Mouse (Mus musculus) cerebellum, adult 18-20 months (tissue): ENCODE results near the gene Rab7b.

ENCODE experiments used
- DNase-seq, 2 experiments: peaks; one replicate each; pipeline ENCODE4 v3.0.0; 2021

Gene Rab7b

DNA sequence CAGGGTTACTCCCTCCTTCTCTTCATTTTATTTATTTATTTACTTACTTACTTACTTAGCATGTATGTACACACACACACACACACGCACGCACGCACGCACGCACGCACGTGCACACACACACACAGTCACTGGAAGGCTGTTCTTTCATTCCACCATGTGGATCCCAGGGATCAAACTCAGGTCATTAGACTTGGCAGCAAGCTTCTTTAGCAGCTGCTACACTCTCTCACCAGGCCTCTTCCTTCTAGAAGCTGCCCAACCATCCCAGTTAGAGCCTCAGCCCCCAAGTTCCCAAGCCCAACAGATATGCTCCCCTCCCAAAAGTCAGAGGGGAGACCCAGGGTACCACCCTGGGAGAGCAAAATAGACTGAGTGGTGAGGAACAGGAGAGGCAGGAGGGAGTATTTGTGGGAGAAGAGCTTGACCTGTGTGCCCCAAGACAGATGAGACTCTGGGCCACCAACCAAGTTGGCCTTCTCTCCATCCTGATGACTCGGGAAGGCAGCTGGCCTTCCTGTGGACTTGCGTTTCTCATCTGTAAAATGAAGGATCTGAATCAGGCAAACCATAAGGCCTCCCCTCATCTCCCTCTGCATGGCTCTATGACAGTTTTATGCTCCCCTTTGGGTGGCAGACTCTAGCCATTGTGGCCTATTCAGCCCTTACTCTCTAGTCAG lies 51.1 kb downstream of the Rab7b start:
- no peak for DNase-seq

DNA sequence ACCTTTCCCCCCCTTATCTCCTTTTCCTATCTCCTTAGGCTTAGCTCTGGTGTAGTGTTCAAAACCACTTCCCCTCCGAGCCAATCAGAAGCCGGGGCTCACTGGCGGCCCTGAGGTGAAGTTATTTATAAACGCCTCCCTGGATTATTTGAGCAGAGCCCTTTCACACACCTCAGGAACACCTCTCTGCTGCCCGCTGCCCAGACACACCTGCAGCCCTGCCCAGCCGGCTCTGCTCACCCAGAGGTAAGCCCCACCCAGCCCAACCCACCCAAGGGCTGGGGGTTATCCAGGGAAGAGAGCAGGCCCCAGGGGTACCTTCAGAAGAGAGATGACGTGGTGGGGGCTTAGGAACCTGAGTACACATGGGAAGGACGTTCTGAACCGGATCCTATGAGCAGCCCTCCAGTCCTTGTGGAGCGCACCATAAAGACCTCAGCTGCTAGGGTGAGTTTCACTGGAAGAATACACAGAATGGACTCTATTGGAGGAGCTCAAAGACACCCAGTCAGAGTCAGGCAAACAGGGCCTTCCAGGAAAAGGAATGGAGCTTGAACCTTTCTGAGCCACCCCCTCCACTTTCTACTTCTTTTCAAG lies 55.5 kb downstream of the Rab7b start, which contains the start of gene Slc26a9:
TSS of gene Slc26a9 (plus strand) at position 155 of the 597 bp plus-strand sequence.
- no peak for DNase-seq

GRCm38 (mm10) chr1:131745391-131745790 lies 56.9 kb downstream of the Rab7b start:
- no peak for DNase-seq

DNA sequence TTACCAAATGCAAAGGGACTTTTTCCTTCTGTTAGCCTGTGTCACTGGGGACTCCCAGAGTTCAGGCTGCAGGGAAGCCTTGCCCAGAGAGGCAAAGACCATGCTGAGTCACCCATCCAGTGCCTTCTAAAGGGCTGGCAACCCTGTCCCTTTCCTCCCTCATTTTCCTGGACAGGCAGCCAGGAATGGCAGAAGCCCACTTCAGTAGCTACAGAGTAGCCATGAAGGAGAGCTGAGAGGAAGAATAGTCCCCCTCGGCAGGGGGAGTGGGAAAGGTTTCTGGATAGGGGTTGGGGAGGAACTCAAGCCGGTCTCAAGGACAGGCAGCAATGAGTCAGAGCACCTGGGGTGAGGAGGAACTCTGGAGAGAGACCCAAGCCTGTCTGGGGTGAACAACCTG lies 59.3 kb downstream of the Rab7b start:
- DNase-seq = no peak

DNA sequence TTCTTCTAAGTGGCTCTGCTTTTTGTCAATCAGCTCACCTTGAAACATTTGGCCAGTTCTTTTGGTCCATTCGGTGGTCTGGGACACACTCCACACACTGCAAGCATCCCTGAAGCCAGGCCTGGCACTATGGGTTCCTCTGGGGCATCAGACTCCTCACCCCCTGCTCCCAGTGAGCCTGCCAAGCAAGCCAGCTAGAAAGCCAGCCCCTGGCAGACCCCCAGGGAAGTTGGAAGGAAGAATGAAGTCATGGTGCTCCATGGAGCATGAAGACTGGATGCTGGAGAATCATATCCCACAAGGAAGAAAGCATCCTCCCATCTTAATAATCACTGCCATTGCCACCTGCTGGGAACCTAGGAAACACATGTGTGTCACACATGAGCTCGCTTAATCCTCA lies 60.1 kb downstream of the Rab7b start:
- no peak for DNase-seq

DNA sequence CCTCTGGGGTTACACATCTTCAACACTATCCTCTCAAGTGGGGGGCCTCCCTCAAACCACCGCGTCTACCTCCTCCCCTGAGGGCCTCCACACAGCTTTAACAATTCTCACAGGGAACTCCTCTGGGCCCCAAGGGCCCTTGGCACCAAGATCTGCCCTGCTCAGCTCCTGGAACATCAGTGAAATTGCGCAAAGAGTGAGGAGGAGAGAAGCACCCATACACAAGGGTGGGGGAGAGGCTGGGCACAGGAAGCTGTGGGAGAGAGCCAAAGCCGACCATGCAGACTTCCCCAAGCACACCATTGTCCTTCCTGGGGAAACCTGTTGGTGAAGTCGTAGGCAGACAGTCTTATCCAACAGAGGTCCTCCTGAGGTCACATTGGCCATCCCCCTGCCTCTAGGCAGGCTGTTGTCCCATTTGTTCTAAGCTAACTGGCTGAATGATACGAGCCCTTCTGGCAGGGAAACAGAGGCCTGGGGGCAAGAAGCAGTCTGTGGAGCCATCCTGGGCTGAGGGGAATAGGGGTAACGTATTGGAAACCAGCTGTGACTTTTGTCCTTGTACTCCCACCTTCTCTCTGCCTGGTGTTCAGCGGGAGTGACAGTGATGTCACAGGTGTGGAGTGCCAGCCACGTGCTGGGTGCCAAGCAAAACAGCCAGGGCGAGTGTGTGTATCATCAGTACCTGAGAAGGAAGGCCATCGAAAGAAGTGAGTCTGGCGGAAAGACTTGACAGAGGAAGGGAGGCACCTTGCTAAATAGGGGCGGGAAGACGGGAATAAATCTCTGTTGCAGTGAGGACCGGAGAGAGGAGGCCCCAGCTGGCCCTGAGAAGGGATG lies 61.4 kb downstream of the Rab7b start:
- DNase-seq = no peak

DNA sequence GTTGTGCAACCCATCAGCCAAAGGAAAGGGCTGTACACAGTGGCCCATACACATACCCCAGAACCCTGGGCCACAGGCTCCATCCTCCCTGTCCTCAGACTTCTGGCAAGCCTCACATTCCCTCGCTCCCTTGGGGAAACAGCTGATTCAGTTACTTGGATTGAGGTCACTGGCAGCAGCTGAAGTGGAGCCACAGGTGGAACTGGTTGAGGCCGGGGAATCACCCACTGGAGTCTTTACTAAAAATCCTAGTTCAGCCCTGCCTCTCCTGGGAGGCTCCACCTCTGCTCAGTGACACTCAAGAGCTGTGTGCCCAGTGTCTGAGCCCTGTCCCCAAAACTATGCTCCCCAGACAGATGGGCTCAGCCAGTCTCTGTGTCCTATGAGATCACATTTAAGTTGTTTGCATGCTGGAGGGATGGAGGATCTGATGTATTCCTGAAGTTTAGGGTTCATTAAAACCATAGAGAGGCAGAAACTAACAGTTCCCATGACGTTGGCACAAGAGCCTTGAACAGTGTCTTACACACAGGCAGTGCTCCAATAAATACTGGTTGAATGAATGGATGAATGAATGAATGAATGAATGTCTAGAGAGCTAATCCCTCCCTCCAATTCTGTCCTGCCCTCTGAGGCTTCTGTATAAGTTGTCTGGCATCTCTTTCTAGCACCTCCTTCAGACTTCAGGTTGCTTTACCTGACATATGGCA lies 62.8 kb downstream of the Rab7b start:
- no peak for DNase-seq

DNA sequence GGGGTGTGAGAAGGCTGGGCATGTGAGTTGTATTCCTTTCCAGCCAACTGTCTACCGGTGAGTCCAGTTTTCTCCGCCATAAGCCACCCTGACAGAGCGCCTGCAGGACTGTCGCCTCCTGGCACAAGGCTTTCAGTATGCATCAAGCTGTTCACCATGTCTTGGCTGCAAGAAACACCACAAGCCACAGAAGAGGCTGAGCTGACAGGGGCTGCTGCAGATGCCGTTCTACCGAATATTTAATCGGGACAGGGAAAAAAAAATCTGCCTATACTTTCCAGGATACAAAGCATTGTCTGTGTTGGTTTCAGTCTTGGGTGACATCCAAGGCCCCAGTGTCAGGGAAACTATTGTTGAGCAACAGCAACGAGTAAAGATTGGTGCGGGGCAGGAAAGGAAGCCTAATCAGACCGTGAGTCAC lies 63.4 kb downstream of the Rab7b start:
- DNase-seq = peak; percentile 61 to 73

- no peak for DNase-seq
Observed at GRCm38 (mm10) chr1:131754212-131754829, 65.8 kb downstream of the Rab7b start.

DNA sequence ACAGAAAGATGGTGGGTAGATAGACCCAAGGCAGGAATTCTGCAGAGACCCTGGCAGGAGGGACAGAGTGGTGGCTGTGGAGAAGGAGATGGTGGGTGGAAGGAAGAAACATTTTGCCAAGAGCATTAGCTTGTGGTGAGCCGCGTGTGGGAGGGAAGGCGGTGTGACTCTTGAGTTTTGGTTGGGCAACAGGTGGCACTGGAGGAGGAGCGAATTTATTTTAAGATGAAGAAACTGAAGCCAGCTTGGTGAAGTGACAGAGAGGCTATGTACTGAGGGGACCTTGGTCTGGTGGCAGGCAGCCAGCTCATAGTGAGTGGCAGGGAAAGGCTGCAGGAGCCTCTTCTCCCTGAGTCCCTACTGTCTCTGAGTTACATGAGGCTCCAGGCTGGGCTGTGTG lies 66.4 kb downstream of the Rab7b start:
- DNase-seq = no peak

- DNase-seq = no peak
Observed at GRCm38 (mm10) chr1:131757211-131757610, 68.7 kb downstream of the Rab7b start.

GRCm38 (mm10) chr1:131758796-131759195 lies 70.3 kb downstream of the Rab7b start:
- DNase-seq = no peak

- no peak for DNase-seq
Observed at GRCm38 (mm10) chr1:131759667-131760427, 71.4 kb downstream of the Rab7b start.

- no peak for DNase-seq
Observed at GRCm38 (mm10) chr1:131760428-131760820, 71.9 kb downstream of the Rab7b start.

GRCm38 (mm10) chr1:131761079-131761831 lies 72.8 kb downstream of the Rab7b start:
- no peak for DNase-seq

- DNase-seq = no peak
Observed at GRCm38 (mm10) chr1:131763683-131764082, 75.2 kb downstream of the Rab7b start.

- no peak for DNase-seq
Observed at GRCm38 (mm10) chr1:131764581-131765338, 76.3 kb downstream of the Rab7b start.
